Mouse (Mus musculus): ENCODE measurements around the gene Pmp22.

DNA sequence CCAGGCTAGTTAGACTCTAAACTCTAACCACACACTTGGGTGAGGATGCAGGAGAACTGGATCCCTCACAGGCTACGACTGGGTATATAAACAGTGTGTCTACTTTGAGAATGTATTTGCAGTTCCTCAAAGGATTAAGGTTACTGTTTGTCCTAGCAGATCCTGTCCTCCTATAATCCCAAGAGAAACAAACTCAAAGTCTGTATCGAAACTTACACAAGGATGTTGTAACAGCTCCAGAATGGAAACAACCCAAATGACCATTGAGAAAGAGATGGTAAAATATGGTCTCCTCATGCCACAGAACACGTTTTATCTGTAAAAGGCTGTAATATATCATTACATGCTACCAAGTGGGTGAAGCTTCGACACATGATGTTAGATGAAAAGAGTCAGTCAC is 39.0 kb downstream of the Pmp22 start:
- no peak for TF ChIP-seq CTCF (conservative IDR thresholded peaks at IDR 0.05; ENCODE audit: insufficient read depth, insufficient read length, low read depth, low read length)
- no peak for TF ChIP-seq POLR2A (IDR thresholded peaks at IDR 0.05; ENCODE audit: low read depth, low read length)

All from kidney, adult 2 months (tissue).